Mouse (Mus musculus): ENCODE measurements around the gene Gm3448. TPM values are rescaled to one million over a fixed set of nuclear protein-coding genes. Genes with fewer than 3 reads are reported as not detected.

Gm3448 gene
- polyA plus RNA-seq, 1 experiment from 2014 or later, result 0.29 TPM

- WGBS (ENCODE audit: missing documents), result 53% methylated on average over 5 of the region's 5 CpGs
- Histone ChIP-seq H3K27ac (no peak overlapping the region), H3K79me2 (ENCODE audit: inconsistent target) (peaks cover 58% of the 10 kb centered on the region), H3K4me3 (ENCODE audit: inconsistent target) (no peak overlapping the region), H3K36me3 (ENCODE audit: inconsistent target) (no peaks in the 10 kb centered on the region; the same call in 1 of the 2 replicates)
Observed at GRCm38 (mm10) chr17:14958686-14959327, 82.5 kb downstream of the Gm3448 start.

DNA sequence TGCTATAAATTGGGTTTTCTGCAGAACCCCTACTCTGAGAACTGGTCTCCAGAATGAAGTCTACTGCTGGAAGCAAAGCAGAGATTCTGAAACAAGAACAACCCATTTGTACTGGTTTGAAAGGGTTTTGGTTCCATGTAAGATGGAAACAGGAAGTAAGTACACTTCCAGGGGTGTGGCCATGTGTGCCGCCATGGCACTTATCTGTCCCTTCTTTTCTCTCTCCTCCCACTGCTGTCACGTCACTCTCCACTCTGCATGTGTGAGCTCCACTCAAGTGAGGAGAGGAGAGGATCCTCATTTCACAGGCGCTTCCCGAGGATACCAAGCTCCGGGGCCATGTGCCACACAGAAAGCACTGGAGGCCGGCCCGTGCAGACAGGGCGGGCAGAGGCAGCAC is 87.9 kb downstream of the Gm3448 start:
- peaks cover 37% of the 10 kb centered on the region for H3K36me3 ChIP-seq (ENCODE audit: inconsistent target)
- 82% methylated on average over 8 of the region's 8 CpGs for WGBS (ENCODE audit: missing documents)

DNA sequence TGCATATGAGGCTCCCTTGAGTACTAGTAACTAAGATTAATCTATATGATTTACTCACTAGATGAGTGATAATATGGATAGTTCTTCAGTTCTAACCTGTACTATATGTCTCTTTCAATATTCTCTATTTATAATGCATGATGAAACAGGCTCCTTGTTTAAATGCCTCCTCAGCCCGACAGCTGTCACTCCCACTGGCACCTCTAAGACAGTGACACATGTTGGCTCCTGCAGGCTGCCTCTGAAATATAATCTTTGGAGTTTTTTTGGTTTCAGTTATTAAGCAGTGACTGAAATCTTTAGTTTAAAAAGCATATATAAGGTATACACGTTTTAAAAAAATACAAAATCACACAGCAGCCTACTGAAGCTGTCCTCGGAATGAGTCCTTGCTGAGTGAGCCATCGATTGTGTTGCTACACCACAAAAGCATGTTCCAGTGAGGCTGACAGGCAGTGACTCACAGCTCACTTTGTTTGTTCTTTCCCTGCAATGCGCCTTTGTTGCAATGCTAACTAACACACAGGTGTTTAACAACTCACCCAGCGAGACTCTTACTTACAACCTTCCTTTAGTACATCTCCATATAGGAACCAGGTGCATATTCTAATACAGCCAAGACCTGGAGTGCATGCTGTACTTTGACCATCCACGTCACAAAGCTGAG is 92.0 kb downstream of the Gm3448 start:
- no peak overlapping the region for H3K4me3 ChIP-seq (ENCODE audit: inconsistent target)
- WGBS (ENCODE audit: missing documents), result 91% methylated on average over 7 of the region's 7 CpGs
- H3K27ac ChIP-seq, result no peak overlapping the region
- peaks cover 26% of the 10 kb centered on the region for H3K79me2 ChIP-seq (ENCODE audit: inconsistent target)
- H3K36me3 ChIP-seq (ENCODE audit: inconsistent target), result peaks cover 43% of the 10 kb centered on the region

More for the DNA sequence above, 87.9 kb downstream of the Gm3448 start:
- Histone ChIP-seq H3K27ac (no peak overlapping the region), H3K79me2 (ENCODE audit: inconsistent target) (peaks cover 36% of the 10 kb centered on the region), H3K4me3 (ENCODE audit: inconsistent target) (no peak overlapping the region)

Other genes starting within 250 kb of the Gm3448 start
- gene Wdr27, start 98.4 kb downstream of the Gm3448 start, polyA plus RNA-seq (2018), result 0.95 to 3.2 TPM (median 1.8 TPM) in 3 replicates
- gene 1600012H06Rik, start 98.4 kb downstream of the Gm3448 start, polyA plus RNA-seq (2018), result 27.4 to 35.6 TPM (median 32.7 TPM) in 3 replicates
- gene Phf10, start 80.3 kb downstream of the Gm3448 start, polyA plus RNA-seq (2018), result 35.9 to 63.0 TPM (median 39.2 TPM) in 3 replicates
- gene 9030025P20Rik, start 63.1 kb downstream of the Gm3448 start, polyA plus RNA-seq (2018), result 4.2 to 10.6 TPM (median 4.7 TPM) in 3 replicates
- not detected in 3 replicates for gene Gm3417, start 62.7 kb downstream of the Gm3448 start, polyA plus RNA-seq (2018)
- gene Gm3435, start 31.4 kb downstream of the Gm3448 start, polyA plus RNA-seq (2018), result 2.4 to 5.5 TPM (median 2.7 TPM) in 3 replicates
- gene Ermard, start 329 bp downstream of the Gm3448 start, polyA plus RNA-seq (2018), result 29.8 to 80.0 TPM (median 31.1 TPM) in 3 replicates
- not detected in 3 replicates for gene Tcte3, start within 50 bp of the Gm3448 start, polyA plus RNA-seq (2018)

Data from macrophage (primary cell).